Mouse (Mus musculus): ENCODE measurements around the gene Pbrm1.

GRCm38 (mm10) chr14:31087433-31087832, 68.5 kb downstream of the Pbrm1 start:
- TF ChIP-seq POLR2A (IDR thresholded peaks at IDR 0.05; ENCODE audit: borderline replicate concordance, extremely low read depth, low read depth, low read length) (no peak), CTCF (IDR thresholded peaks at IDR 0.05; ENCODE audit: insufficient read depth, low read length) (peak; percentile 37; the same call in 1 of the 2 replicates)

All from lung, adult 2 months (tissue).